Mouse (Mus musculus) myocyte (in vitro differentiated cells): Measurements from ENCODE around the gene Vstm4. TPM values are rescaled to one million over a fixed set of nuclear protein-coding genes. Genes with fewer than 3 reads are reported as not detected.

Source experiments
- H3K27me3 ChIP-seq: one replicate; pipeline ENCODE4 v1.6.1; 2011; ENCODE audit not compliant: control insufficient read depth, insufficient read depth, insufficient read length
- H3K36me3 ChIP-seq: one replicate; pipeline ENCODE4 v1.6.1; 2011; ENCODE audit not compliant: control insufficient read depth, insufficient read depth
- H3K4me2 ChIP-seq: one replicate; pipeline ENCODE4 v1.6.1; 2011; ENCODE audit warnings: low read depth, control low read depth
- H3K4me3 ChIP-seq: one replicate; pipeline ENCODE4 v1.5.1; 2011; ENCODE audit warnings: mild to moderate bottlenecking, control low read depth, moderate library complexity
- H3K79me2 ChIP-seq: one replicate; pipeline ENCODE4 v1.6.1; 2011; ENCODE audit not compliant: control insufficient read depth, insufficient read depth
- H3ac ChIP-seq: one replicate; pipeline ENCODE4 v1.6.1; 2011; ENCODE audit not compliant: control insufficient read depth, insufficient read length
- CEBPB ChIP-seq: IDR thresholded peaks from 2 replicates; pipeline ENCODE4 v1.6.1; 2011; ENCODE audit warnings: mild to moderate bottlenecking, moderate library complexity; ENCODE audit not compliant: poor library complexity, insufficient read depth, severe bottlenecking
- E2F4 ChIP-seq: IDR thresholded peaks from one replicate; pipeline ENCODE4 v1.6.1; 2011; ENCODE audit warnings: mild to moderate bottlenecking, control low read depth, moderate library complexity; ENCODE audit not compliant: insufficient read depth
- MAX ChIP-seq: IDR thresholded peaks from one replicate; pipeline ENCODE4 v1.6.1; 2011; ENCODE audit warnings: low read depth, mild to moderate bottlenecking, control low read depth
- MYOD1 ChIP-seq, 3 experiments: IDR thresholded peaks; one replicate each; pipeline ENCODE4 v1.6.1; 2011; ENCODE audit warnings: control low read depth in 2 of 3, low read depth in 2 of 3, mild to moderate bottlenecking in 2 of 3, moderate library complexity in 1 of 3; ENCODE audit not compliant: insufficient read length in 2 of 3, control insufficient read depth in 1 of 3
- MYOG ChIP-seq, 3 experiments: IDR thresholded peaks; one replicate each; pipeline ENCODE4 v1.6.1; 2011; ENCODE audit warnings: control low read depth in 2 of 3, low read depth in 2 of 3, mild to moderate bottlenecking in 2 of 3; ENCODE audit not compliant: insufficient read length in 2 of 3, control insufficient read depth in 1 of 3, insufficient read depth in 1 of 3
- POLR2A ChIP-seq: IDR thresholded peaks from one replicate; pipeline ENCODE4 v1.6.1; 2011; ENCODE audit warnings: low read depth, mild to moderate bottlenecking, control low read depth, moderate library complexity; ENCODE audit not compliant: insufficient read length
- POLR2AphosphoS2 ChIP-seq: IDR thresholded peaks from one replicate; pipeline ENCODE4 v1.6.1; 2011; ENCODE audit warnings: low read depth, control low read depth; ENCODE audit not compliant: insufficient read length
- REST ChIP-seq: IDR thresholded peaks from one replicate; pipeline ENCODE4 v1.6.1; 2011; ENCODE audit warnings: mild to moderate bottlenecking, control low read depth, moderate library complexity; ENCODE audit not compliant: insufficient read depth, insufficient read length
- SRF ChIP-seq: IDR thresholded peaks from one replicate; pipeline ENCODE4 v1.6.1; 2011; ENCODE audit warnings: low read depth; ENCODE audit not compliant: control insufficient read depth, insufficient read length
- TCF12 ChIP-seq: IDR thresholded peaks from one replicate; pipeline ENCODE4 v1.6.1; 2011; ENCODE audit warnings: mild to moderate bottlenecking, control low read depth; ENCODE audit not compliant: poor library complexity, insufficient read depth, severe bottlenecking
- TCF3 ChIP-seq: IDR thresholded peaks from one replicate; pipeline ENCODE4 v1.6.1; 2011; ENCODE audit warnings: low read depth, control low read depth; ENCODE audit not compliant: insufficient read length
- USF1 ChIP-seq: IDR thresholded peaks from one replicate; pipeline ENCODE4 v1.6.1; 2011; ENCODE audit warnings: low read depth, mild to moderate bottlenecking, control low read depth, moderate library complexity
- polyA plus RNA-seq: library from polyadenylated mRNA; unstranded; fragments of >200 nt; fragmentation: generic; extraction: Trizol; gene quantifications from one replicate; pipeline ENCODE4 v1.2.1, GENCODE M21; 2012; ENCODE audit warnings: missing spikeins

Gene Vstm4
- polyA plus RNA-seq, 1 experiment = not detected

DNA sequence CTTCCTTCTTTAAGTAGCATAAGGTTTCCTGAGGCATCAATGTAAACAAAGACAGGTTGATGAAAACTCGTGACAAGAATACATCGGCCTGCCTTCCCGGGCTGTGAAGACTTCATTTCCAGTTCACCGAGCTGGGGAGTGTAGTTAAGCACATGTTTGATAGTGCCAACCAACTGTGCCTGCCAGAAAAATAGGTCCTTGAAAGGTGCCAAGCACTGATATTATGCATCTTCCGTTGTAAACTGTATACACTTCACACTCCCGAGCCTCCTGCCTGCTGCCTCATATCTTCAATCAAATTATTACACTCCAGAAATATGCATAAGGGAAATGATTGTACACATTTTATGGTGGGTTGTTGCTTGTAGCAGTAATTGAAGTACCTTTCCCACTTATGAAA is 77.5 kb downstream of the Vstm4 start:
- TF ChIP-seq MYOG (IDR thresholded peaks at IDR 0.05; ENCODE audit: control insufficient read depth in 1 of 3, insufficient read depth in 1 of 3, insufficient read length in 2 of 3, low read depth in 2 of 3) (no peak), POLR2A (no peak), REST (no peak), USF1 (no peak), POLR2AphosphoS2 (no peak), TCF12 (no peak), SRF (no peak)
- H3K4me2 ChIP-seq = no peak overlapping the region
- H3K36me3 ChIP-seq = no peaks in the 10 kb centered on the region
- H3K79me2 ChIP-seq = no peaks in the 10 kb centered on the region
- H3ac ChIP-seq = no peak overlapping the region
- H3K27me3 ChIP-seq = peaks cover 24% of the 10 kb centered on the region
- no peak overlapping the region for H3K4me3 ChIP-seq

DNA sequence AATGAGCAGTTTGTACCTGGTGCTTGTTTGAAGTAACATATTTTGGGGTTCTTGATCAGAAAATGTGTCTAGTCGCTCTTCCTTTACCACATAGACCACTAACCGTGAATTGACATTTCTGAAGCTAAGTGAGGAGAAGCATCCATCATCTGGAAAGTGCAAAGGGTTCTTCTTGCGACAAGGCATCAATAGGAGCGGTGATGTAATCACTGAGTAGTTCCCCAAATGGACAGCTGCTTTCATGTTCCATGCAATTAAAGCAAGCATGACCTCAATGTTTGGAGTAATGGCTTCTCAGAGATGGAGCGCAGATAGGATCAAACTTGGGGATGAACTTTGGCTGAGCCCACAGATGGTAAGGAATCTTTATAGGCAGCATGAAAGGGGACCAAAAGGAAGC is 82.7 kb downstream of the Vstm4 start:
- TF ChIP-seq E2F4 (no peak), POLR2A (no peak), SRF (no peak), MYOG (IDR thresholded peaks at IDR 0.05; ENCODE audit: control insufficient read depth in 1 of 3, insufficient read depth in 1 of 3, insufficient read length in 2 of 3, low read depth in 2 of 3) (no peak), REST (no peak), POLR2AphosphoS2 (no peak), TCF12 (no peak), MYOD1 (IDR thresholded peaks at IDR 0.05; ENCODE audit: control insufficient read depth in 1 of 3, insufficient read length in 2 of 3, low read depth in 2 of 3) (no peak), USF1 (no peak), MAX (no peak), CEBPB (no peak), TCF3 (no peak)
- Histone ChIP-seq H3K4me3 (no peak overlapping the region), H3ac (no peak overlapping the region), H3K4me2 (no peak overlapping the region), H3K27me3 (peaks cover 12% of the 10 kb centered on the region), H3K36me3 (no peaks in the 10 kb centered on the region), H3K79me2 (no peaks in the 10 kb centered on the region)

DNA sequence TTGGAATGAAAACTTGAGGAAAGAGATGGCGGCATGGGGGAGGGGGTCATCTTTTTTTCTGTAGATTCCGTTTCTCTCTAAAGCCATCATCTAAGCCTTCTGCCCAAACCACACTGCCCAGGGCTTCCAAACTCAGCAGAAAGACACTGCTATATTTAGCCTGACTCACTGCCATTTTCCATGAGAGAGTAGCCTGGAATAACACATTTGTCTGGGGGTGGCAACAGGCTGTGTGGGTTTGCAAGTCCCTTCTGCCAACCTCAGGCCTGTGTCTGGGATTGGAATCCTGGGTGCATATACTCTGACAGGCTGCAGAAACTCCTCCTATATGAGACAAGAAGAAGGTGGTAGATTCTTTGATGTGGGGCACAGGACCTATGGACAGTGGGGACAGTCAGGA is 91.0 kb downstream of the Vstm4 start:
- Histone ChIP-seq H3ac (no peak overlapping the region), H3K36me3 (no peaks in the 10 kb centered on the region), H3K79me2 (no peaks in the 10 kb centered on the region), H3K4me3 (no peak overlapping the region), H3K27me3 (peaks cover 27% of the 10 kb centered on the region), H3K4me2 (no peak overlapping the region)
- no peak for TF ChIP-seq REST
- TF ChIP-seq MYOG (IDR thresholded peaks at IDR 0.05; ENCODE audit: control insufficient read depth in 1 of 3, insufficient read depth in 1 of 3, insufficient read length in 2 of 3, low read depth in 2 of 3) = no peak
- no peak for TF ChIP-seq MAX
- TF ChIP-seq POLR2AphosphoS2 = no peak

DNA sequence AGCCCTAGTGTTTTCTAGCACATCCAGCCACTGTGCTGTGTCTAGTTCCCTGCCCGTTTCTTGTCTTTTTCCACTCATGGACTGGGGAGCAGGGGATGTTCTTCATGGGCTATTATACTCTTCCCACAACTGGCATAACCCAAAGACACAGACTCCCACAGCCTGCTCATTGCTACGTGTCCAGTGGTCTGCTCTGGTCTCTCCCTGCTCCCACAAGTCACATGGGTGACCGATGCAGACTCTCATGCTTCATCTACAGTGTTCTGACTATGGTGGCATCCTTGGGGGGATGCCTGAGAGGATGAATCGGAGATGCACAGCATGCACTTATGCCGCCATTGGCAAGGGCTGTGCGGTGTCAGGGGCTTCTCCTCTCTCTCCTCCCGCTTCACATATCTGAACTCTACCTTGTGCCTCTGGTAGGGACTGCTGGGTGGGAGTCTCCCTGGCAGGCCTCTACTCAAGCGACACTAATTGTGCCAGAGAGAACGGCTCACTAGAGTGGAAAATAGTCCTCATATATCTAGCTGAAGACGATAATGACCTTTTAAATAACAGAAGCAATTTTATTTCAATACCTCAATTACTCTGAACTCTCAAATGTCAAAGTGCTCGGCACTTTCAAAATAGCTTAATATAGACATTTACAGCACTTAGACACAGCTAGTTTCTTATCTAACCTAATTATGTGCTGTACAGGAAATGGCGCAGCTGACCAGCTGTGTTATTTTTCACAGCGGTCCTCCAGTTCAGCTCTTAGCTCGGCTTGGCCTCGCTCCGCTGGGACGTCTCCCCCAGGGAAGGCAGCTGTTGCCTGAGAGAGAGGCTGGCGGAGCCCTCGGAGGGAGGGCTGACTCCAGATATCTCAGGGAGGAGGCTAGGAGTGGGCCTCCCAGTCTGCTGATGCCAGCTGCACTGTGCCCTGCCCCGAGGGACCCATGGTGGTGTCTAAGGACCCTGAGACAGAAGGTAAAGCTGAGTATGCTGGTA is 94.1 kb downstream of the Vstm4 start:
- H3K36me3 ChIP-seq = no peaks in the 10 kb centered on the region
- no peak overlapping the region for H3ac ChIP-seq
- H3K4me3 ChIP-seq = no peak overlapping the region
- no peaks in the 10 kb centered on the region for H3K79me2 ChIP-seq
- no peak overlapping the region for H3K4me2 ChIP-seq
- H3K27me3 ChIP-seq = peaks cover 35% of the 10 kb centered on the region
- peak in 1 of 3 experiments; percentile 1 for TF ChIP-seq MYOD1 (IDR thresholded peaks at IDR 0.05; ENCODE audit: control insufficient read depth in 1 of 3, insufficient read length in 2 of 3, low read depth in 2 of 3)
- no peak for TF ChIP-seq SRF

DNA sequence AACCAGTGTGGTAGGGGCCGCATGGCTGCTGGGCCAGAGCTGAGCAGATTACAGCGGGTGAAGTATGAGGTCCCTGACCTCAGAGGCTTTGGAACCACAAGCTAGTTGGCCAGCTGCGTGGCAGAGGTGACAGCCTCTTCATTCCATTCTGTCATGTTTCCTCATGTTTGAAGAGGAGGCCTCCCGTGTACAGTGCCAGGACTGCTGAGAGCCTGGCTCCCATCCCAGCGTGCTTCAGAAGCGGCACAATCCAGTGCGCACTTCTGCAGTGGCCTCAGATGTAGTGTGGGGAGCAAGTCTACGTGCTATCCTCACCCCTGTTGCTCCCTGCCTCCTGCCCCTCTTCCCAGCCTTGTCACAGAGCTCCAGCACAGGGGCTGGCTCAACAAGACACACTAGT is 99.9 kb downstream of the Vstm4 start:
- no peak for TF ChIP-seq E2F4
- TF ChIP-seq MYOD1 (IDR thresholded peaks at IDR 0.05; ENCODE audit: control insufficient read depth in 1 of 3, insufficient read length in 2 of 3, low read depth in 2 of 3) = no peak
- TF ChIP-seq REST = no peak
- TF ChIP-seq POLR2AphosphoS2 = no peak
- no peak for TF ChIP-seq USF1
- TF ChIP-seq POLR2A = no peak
- H3K27me3 ChIP-seq = peaks cover 43% of the 10 kb centered on the region
- H3K36me3 ChIP-seq = no peaks in the 10 kb centered on the region
- no peak overlapping the region for H3K4me3 ChIP-seq
- H3K4me2 ChIP-seq = no peak overlapping the region
- no peaks in the 10 kb centered on the region for H3K79me2 ChIP-seq
- no peak overlapping the region for H3ac ChIP-seq
